Mouse (Mus musculus) neural tube, postnatal 0 days (tissue): ENCODE results near the gene Homer1. TPM values are rescaled to one million over a fixed set of nuclear protein-coding genes. Genes with fewer than 3 reads are reported as not detected.

Source experiments
- polyA plus RNA-seq: library from polyadenylated mRNA; unstranded; fragments of >200 nt; fragmentation: Nextera tagmentation; extraction: Ambion mirVana; gene quantifications from 2 replicates; pipeline ENCODE4 v1.2.1, GENCODE M21; 2015

Gene Homer1
- polyA plus RNA-seq: 15.8 and 16.5 TPM in 2 replicates

DNA sequence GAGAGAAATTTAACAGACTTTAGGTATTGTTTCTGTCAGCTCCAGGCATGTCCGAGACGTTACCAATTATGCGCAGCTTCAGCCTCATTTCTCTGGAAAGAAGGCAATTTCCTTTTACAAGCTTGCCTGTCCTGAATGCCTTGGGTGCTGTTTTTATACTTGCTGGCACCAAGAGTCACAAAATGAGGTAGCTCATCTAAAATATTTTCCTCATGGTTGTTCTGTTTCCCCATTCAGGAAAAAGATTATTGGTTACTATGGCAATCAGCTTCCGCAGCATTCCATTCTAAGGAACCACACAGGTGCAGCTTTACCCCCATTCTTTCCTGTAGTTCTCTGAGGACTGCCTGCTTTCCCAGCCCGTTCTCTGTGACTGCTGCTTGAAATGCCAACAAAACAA lies at the start of gene Homer1:
Gene Homer1, plus strand, starts transcription at position 320 of the 400 bp plus-strand sequence.

Other genes starting within 250 kb of the Homer1 start
- gene Cmya5, start 154.9 kb upstream of the Homer1 start, polyA plus RNA-seq: 0.32 and 0.33 TPM in 2 replicates
- 26.3 and 27.8 TPM in 2 replicates for gene Tent2, start 107.2 kb upstream of the Homer1 start, polyA plus RNA-seq
- gene Jmy, start 200.2 kb downstream of the Homer1 start, polyA plus RNA-seq: 11.3 and 16.2 TPM in 2 replicates